Mouse (Mus musculus): ENCODE results near the gene Avpr1b.

GRCm38 (mm10) chr1:131606719-131607118 lies 7.7 kb downstream of the Avpr1b start:
- TF ChIP-seq CTCF (IDR thresholded peaks at IDR 0.05; ENCODE audit: control insufficient read depth, insufficient read depth, insufficient read length) (no peak), MAX (IDR thresholded peaks at IDR 0.05) (no peak), USF1 (IDR thresholded peaks at IDR 0.05; ENCODE audit: low read depth) (no peak), CEBPB (IDR thresholded peaks at IDR 0.05; ENCODE audit: low read depth) (no peak), MYOD1 (IDR thresholded peaks at IDR 0.05; ENCODE audit: control insufficient read depth, insufficient read length, low read depth) (no peak), MYOG (IDR thresholded peaks at IDR 0.05; ENCODE audit: control insufficient read depth, extremely low read depth, insufficient read length) (no peak), FOSL1 (IDR thresholded peaks at IDR 0.05; ENCODE audit: insufficient read depth, low read length, poor library complexity, severe bottlenecking) (no peak)

Measured in C2C12 (cell line).